Mouse (Mus musculus): Measurements from ENCODE around the gene Pilra.

GRCm38 (mm10) chr5:137786109-137786942, 49.8 kb downstream of the Pilra start:
- no peak for TF ChIP-seq CTCF (IDR thresholded peaks at IDR 0.05; ENCODE audit: low read depth)
- TF ChIP-seq EP300 (IDR thresholded peaks at IDR 0.05; ENCODE audit: low read depth): no peak
